Mouse (Mus musculus): ENCODE results near the gene Trcg1.

The Trcg1 gene

GRCm38 (mm10) chr9:57231536-57232255 lies 4.7 kb upstream of the Trcg1 start:
- ATAC-seq (ENCODE audit: insufficient number of reproducible peaks, low FRiP score, low TSS enrichment): no peak

- ATAC-seq (ENCODE audit: insufficient number of reproducible peaks, low FRiP score, low TSS enrichment): no peak
These were observed 3.9 kb upstream of the Trcg1 start for GRCm38 (mm10) chr9:57232341-57232940.

GRCm38 (mm10) chr9:57233142-57233541 lies 3.2 kb upstream of the Trcg1 start:
- no peak for ATAC-seq (ENCODE audit: insufficient number of reproducible peaks, low FRiP score, low TSS enrichment)

GRCm38 (mm10) chr9:57233767-57234166 lies 2.6 kb upstream of the Trcg1 start:
- ATAC-seq (ENCODE audit: insufficient number of reproducible peaks, low FRiP score, low TSS enrichment): no peak

GRCm38 (mm10) chr9:57237705-57238104 lies 1.3 kb downstream of the Trcg1 start:
- ATAC-seq (ENCODE audit: insufficient number of reproducible peaks, low FRiP score, low TSS enrichment): no peak

- ATAC-seq (ENCODE audit: insufficient number of reproducible peaks, low FRiP score, low TSS enrichment): no peak
These were observed 1.9 kb downstream of the Trcg1 start for GRCm38 (mm10) chr9:57238220-57238619.

GRCm38 (mm10) chr9:57241111-57241510 lies 4.8 kb downstream of the Trcg1 start:
- no peak for ATAC-seq (ENCODE audit: insufficient number of reproducible peaks, low FRiP score, low TSS enrichment)

GRCm38 (mm10) chr9:57242916-57243315 lies 6.6 kb downstream of the Trcg1 start:
- ATAC-seq (ENCODE audit: insufficient number of reproducible peaks, low FRiP score, low TSS enrichment): no peak

- ATAC-seq (ENCODE audit: insufficient number of reproducible peaks, low FRiP score, low TSS enrichment): no peak
These were observed 7.8 kb downstream of the Trcg1 start for GRCm38 (mm10) chr9:57244106-57244685.

GRCm38 (mm10) chr9:57246482-57246881 lies 10.1 kb downstream of the Trcg1 start:
- no peak for ATAC-seq (ENCODE audit: insufficient number of reproducible peaks, low FRiP score, low TSS enrichment)

GRCm38 (mm10) chr9:57247201-57247671 lies 10.9 kb downstream of the Trcg1 start:
- no peak for ATAC-seq (ENCODE audit: insufficient number of reproducible peaks, low FRiP score, low TSS enrichment)

GRCm38 (mm10) chr9:57248030-57248942 lies 11.9 kb downstream of the Trcg1 start:
- no peak for ATAC-seq (ENCODE audit: insufficient number of reproducible peaks, low FRiP score, low TSS enrichment)

GRCm38 (mm10) chr9:57250026-57250425 lies 13.7 kb downstream of the Trcg1 start:
- no peak for ATAC-seq (ENCODE audit: insufficient number of reproducible peaks, low FRiP score, low TSS enrichment)

- no peak for ATAC-seq (ENCODE audit: insufficient number of reproducible peaks, low FRiP score, low TSS enrichment)
These were observed 14.8 kb downstream of the Trcg1 start for GRCm38 (mm10) chr9:57251139-57251538.

GRCm38 (mm10) chr9:57254061-57254460 lies 17.7 kb downstream of the Trcg1 start:
- ATAC-seq (ENCODE audit: insufficient number of reproducible peaks, low FRiP score, low TSS enrichment): no peak

GRCm38 (mm10) chr9:57254823-57255495 lies 18.6 kb downstream of the Trcg1 start:
- no peak for ATAC-seq (ENCODE audit: insufficient number of reproducible peaks, low FRiP score, low TSS enrichment)

GRCm38 (mm10) chr9:57256309-57256708 lies 20.0 kb downstream of the Trcg1 start:
- ATAC-seq (ENCODE audit: insufficient number of reproducible peaks, low FRiP score, low TSS enrichment): no peak

GRCm38 (mm10) chr9:57256861-57257260 lies 20.5 kb downstream of the Trcg1 start:
- ATAC-seq (ENCODE audit: insufficient number of reproducible peaks, low FRiP score, low TSS enrichment): no peak

GRCm38 (mm10) chr9:57257627-57258026 lies 21.3 kb downstream of the Trcg1 start:
- ATAC-seq (ENCODE audit: insufficient number of reproducible peaks, low FRiP score, low TSS enrichment): no peak

GRCm38 (mm10) chr9:57259736-57260135 lies 23.4 kb downstream of the Trcg1 start:
- ATAC-seq (ENCODE audit: insufficient number of reproducible peaks, low FRiP score, low TSS enrichment): peak; percentile 43; the same call in 1 of the 2 replicates
